Mouse (Mus musculus): Measurements from ENCODE around the gene Pdxp.

The Pdxp gene

DNA sequence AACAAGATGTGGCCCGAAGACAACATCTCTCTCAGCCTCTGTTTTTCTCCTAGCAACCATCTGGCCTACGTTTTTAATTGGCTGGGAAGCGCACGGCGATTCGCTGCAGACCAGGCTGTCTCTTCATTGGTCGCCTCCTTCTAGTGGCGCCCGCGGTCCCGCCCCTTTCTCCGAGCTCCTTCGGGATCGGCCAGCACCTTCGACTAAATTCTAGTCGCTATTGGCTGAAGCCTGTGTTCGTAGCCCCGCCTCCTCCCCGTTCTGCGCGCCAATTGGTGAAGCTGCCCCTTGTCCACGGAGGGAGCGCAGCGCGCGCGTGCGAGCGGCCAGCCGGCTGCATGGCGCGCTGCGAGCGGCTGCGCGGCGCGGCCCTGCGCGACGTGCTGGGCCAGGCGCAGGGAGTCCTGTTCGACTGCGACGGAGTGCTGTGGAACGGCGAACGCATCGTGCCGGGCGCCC, at the start of gene Pdxp:
Pdxp (plus strand) TSS at position 288 of the 459 bp plus-strand sequence.
- DNase-seq: peak; percentile 95 to 98

DNA sequence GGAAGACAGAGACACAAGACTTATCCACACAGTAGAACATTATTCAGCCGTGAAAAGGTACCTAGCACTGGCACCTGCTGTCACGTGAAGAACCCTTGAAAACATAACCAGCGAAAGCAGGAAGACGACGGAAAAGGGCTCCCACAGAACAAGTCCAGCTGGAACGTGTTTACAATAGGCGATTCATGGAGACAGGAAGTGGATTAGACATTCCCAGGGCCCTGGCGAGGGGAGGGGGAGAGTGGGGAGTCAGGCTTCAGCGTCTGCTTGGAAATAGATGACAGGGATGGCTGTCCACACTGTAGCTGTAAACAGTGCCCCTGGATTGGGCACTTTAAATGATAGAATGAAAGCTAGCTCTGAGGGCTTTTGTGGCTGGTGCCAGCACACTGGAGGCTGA, 45.3 kb upstream of the Pdxp start:
- no peak for DNase-seq

DNA sequence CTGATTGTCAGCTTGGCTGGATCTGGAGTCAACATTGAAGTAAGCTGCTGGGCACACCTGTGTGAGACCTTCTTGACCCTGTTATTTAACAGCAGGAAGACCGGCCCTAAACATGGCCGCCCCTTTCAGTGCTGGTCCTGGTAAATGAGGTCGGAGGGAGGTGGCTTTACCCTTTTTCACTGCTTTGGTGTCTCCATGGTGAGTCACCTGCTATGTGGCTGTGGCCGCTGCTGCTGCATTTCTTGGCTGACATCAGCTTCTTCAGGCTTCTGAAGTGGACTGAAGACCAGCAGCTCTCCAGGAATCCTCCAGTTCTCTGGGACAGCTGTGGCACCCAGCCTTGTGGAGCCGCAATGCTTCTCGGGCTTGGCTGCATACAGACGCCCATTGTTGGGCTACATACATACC, 44.9 kb upstream of the Pdxp start:
- no peak for DNase-seq

DNA sequence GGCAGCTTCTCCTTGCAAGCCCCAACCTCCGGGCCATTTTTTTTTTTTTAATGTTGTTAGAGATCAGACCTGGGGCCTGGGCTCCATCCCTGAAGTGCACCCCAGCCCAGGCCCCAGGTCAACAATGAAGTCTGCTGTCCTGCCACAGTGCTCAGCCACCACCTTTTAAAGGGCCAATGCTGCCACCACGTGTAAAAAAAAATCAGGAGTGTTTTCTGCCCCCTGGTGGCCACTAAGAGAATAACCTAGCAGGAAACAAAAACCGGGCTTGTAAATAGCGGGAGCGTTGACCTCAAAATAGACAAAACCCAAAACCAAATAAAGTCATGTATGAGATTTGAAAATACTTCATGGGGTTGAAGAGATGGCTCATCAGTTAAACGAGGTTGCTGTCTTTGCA, 43.9 kb upstream of the Pdxp start:
- DNase-seq: peak in 1 of 2 experiments; percentile 24

DNA sequence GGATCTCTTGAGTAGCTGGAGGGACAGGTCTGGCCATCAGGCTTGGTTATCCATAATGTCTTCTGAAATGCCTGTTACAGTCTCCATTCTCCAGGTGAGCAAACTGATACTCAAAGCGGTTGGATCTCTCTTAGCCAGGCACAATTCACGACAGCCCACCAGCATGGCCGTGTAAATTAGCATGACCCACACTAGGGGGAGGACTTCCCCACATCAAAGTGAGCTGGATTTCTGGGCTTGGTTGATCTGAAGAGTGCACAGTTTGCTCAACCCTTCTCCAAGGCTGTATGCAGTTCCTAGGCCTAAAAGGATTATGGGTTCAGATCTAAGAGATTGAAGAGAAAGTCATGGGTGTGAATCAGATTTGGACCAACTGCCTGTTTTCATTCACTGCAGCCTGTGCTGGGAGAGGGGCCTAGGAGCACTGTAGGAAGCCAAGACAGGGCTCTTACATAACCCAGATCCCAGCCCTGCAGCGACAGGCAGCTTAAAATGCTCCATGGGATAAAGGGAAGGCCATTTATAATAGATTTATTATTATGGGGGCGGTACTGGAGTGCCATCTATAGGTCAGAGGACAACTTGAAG, 41.6 kb upstream of the Pdxp start:
- DNase-seq: no peak

DNA sequence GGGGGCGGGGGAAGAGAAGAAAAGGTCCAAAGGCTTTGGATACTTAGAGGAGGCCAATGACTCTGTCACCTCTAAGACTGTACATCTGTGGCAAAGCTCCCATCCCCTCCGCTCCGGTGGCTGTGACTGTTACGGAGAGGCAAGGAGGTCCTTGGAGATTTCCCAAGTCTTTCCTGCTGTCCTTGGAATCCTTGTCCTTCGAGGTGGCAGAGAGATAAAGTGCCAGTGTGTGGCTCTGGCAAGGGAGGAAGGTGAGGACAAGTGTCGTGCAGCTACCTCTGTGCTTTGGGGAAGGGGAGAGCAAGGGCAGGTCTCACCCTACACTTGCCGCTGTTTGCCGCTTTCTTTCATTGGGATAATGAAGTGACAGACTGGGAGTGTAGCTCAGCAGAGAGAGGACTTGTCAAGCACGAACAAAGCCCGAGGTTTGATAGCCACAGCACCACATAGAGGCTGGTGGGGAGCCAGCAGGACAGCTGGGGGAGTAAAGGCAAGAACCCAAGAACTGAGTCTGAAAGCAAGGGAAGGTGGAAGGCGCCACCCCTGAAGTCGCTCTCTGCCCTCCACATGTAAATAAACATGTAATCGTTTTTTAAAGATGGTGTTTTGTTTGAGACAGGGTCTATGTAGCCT, 39.8 kb upstream of the Pdxp start:
- no peak for DNase-seq

DNA sequence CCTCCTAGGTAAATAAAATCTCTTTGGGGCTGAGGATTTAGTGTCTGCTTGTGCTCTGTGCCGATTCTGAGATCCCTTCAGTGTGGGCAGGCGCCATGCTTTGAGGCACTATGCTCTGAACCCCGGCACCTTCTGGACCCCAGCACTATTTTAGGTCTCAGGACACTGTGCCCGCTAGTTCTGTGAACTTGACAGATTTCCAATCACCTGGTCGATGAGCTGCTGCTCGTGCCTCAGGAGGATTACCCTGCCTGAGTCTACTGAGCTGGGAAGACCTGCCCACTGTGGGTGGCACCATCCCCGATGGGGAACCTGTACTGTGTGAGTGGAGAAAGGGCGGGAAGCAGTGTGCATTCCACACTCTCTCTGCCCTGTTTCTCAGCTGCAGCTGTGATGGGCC, 38.7 kb upstream of the Pdxp start:
- DNase-seq: no peak

DNA sequence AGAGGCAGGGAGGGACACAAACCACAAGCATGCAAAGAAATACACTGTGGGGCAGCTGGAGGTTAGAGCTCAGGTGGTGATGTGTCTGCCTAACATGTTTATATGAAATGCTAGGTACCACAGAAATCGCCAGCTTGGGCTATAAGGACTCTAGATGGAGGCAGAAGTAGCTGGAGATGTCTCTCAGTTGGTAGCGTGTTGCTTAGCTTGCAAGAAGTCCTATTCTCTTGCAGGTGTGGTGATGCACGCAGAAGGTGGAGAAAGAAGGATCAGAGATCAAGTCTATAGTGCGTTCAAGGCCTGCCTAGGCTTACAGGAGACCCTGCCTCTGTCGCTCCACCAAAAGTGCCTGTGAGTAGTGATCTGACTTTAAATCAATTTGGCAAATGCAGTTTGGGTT, 38.2 kb upstream of the Pdxp start:
- no peak for DNase-seq

DNA sequence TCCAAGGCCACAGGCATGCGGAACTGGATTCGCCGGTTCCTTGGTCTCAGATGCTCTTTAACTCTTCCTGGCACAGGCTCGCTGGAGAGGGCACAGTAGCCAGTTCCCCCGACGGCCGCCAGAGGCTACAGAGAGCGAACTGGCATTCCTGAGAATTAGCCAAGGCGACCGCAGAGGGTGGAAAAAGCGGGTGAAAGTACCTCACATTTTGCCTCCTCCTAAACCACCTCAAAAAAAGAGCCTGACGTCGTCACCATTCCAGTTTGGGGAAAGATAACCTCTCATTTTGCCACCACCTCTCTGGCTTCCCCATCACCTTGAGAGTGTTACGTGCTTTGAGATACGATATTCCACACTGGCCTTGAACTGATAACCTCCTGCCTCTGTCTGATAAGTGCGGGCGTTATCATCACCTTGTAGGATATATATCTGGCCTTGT, 37.4 kb upstream of the Pdxp start:
- peak; percentile 70 to 74 for DNase-seq

DNA sequence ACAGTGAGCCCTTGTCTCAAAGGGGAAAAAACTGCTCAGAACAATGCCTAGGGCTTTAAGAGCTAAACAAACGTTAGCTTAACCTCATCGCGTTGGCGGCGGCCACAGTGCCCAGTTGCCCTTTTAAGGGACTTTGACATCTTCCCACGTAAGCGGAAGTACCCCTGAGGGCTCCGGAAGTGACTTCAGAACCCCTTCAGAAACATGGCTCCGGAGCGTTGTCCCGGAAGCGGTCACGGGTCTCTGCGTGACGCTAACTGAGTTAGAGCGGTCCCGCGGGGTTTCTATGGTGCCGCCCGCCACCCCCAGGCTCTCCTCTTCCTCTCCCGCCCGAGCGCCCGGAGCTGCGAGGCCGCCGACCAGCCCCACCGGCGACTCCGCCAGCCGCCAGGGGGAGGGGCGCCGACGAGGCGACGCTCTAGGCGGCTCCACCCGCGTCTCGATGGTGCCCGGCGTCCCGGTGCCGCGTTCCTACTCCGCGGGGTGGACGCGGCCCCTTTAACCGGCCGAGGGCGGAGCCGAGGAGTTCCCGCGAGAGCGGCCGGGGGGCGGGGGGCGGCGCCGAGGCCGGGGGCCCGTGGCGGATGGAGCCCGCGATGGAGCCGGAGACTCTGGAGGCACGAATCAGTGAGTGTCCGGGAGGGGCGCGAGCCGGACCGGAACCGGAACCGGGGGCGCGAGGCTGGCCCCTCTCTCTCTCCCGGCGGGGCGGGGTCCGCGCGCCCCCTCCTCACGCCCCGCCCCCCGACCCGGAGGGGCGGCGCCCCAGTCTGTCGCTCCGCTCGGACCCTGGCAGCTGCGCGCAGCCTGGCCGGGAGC, 36.5 kb upstream of the Pdxp start, which contains the start of gene Gga1:
Gga1 (plus strand) TSS at position 200 of the 819 bp plus-strand sequence.
- peak; percentile 90 to 91 for DNase-seq

DNA sequence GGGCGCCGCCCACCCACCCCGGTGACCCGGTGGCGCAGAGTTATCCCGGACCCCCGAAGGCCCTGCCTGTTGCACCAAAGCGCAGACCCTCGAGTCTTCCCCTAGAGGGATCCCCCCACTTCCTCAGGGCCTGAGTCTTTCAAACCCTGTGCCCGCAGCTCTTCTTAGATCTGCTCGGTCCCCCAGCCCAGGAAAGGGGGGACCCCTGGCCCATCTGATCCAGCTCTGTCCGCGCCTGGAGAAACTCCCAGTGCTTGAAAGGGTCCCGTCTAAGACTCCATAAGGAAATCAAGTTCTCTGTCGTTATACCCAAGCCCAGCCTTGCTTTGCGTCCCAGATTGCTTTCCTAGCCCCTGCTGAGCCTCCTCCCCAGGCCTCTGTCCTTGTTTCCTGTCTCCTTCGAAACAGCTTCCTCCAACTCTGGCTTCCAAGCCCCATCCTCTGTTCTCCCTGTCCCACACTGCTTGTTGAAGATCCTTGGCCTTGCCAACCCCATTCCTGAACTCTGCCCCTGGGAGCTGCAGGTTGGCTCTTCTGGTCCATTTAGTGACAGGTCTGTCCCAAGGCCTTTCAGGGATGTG, 35.8 kb upstream of the Pdxp start:
- DNase-seq: no peak

DNA sequence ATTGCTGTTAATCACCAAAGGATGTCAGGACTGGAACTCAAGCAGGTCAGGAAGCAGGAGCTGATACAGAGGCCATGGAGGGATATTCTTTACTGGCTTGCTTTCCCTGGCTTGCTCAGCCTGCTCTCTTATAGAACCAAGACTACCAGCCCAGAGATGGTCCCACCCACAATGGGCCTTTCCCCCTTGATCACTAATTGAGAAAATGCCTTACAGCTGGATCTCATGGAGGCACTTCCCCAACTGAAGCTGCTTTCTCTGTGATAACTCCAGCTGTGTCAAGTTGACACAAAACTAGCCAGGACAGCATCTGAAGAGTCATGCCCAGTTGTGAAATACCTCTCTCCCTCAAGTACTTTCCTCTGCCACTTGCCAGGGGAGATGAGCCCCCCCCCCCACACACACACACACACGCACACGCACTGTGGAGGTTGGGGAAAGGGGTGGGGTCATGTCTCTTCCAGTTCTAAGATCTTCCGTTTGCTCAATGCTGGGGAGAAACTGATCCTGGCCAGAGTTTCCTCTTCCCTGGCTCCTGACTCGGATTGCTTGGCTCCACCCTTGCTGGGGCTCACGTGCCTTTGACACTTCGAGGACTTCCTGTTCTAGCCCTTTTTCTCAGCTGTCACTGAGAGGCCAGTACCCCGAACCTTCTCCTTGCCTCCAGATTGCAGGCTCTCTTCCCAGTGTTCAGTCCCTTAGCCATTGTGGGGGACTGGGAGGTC, 34.8 kb upstream of the Pdxp start:
- DNase-seq: peak in 1 of 2 experiments; percentile 40

DNA sequence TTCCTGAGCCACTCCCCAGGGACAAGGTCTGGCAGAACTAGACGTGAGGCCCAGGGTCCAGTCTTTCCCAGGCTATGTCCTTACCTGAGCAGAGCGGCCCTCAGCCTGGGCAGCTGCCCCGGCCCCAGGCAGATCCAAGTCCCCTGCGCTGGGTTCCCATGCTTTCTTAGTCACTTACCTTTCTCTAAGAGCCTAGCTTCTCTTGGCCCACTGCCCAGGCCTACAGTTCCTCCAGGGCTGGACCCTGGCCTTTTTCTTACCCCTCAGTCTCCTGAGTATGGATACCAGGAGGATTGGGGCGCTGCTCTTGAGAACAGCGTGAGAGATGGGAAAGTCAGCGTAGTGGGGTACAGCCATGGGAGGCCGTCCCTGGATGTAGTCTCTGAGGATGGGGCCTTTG, 33.3 kb upstream of the Pdxp start:
- DNase-seq: no peak

DNA sequence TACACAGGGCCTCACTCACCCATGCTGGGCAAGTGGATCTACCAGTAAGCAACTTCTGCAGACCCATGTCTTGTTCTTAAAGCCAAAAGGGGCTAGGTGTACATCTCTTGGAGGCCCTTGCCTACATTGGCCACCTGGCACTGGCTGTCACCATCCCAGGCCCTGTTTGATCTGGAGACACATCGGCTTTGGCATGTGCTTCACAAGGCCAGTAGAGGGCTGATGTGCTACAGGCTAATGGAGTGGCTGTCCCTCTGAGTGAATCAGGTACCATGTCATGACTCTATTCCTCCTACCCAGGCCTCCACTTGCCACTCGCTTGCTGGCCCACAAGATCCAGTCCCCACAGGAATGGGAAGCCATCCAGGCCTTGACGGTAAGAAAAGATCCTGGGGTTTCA, 31.9 kb upstream of the Pdxp start:
- no peak for DNase-seq

DNA sequence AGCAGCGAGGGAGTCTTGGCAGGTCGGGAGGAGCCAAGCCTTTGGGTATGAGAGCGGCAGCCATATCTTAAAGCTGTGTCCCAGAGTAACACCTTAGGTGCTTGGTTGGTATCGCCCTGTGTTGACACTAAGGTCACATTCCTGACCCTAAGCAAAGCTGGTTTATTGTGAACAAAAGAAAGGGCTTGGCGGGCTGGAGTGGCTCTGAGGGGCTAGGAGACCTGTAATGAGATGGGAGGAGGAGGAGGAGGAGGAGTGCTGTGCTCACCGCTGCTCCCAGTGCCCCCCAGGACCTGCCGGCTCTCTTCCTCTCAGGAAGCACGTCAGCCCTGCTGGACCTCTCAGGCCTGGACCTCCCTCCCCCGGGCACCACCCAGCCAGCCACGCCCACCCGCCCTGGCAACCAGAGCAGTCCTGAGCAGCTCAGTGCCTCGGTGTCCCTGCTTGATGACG, 24.3 kb upstream of the Pdxp start:
- DNase-seq: no peak

DNA sequence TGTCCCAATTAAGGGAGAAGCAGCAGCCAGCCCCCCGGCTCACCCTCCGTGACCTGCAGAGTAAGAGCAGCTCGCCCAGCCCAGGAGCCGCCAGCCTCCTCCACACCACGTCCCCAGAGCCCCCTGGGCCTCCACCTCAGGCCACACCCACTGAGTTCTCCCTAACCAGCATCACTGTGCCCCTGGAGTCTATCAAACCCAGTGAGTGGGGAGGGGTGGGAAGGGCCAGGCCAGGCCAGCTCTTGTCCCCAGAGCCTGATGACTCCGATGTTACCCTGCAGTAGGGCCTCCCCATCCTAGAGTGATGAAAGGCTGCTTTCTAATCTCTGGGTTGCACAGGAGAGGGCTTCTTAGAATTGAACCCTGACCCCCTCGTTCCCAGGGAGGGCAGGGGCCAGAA, 21.3 kb upstream of the Pdxp start:
- no peak for DNase-seq

DNA sequence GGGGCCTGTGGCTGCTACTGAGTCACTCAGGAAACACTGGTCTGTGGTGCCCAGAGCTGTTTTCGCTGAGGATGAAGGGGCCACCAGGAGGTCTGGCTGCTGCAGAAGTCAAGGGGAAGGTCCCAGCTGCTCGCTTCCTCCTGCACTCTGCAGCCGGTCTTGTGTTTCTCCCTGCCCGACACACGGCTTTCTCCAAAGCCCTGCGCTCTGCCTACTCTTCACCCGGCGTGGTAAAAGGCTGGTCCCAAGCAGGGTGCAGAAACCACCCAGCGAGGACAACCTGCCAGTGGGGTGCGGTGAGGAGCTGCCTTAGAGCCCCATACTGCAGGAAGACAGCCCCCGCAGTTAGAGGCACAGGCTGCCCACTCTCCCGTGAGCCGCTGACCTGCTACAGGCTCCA, 19.0 kb upstream of the Pdxp start:
- peak; percentile 42 to 61 for DNase-seq

DNA sequence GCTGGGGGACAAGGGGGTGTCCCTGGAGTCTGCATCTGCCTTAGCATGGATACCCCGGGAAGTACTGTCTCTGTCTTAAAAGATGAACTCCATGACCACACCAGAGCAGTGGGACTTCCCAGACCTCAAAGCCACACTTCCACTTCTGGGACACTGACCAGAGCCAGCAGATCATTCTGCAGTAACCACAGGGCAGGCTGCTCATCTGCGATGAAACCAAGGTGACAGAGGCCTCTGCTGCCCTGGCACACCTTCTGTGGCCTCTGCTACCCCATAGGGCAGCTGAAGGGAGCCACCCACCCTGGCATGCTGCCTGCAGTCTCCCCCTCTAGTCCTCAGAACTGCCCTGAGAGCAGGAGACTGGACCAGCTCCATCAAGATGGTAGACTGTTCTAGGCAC, 18.0 kb upstream of the Pdxp start:
- DNase-seq: no peak

DNA sequence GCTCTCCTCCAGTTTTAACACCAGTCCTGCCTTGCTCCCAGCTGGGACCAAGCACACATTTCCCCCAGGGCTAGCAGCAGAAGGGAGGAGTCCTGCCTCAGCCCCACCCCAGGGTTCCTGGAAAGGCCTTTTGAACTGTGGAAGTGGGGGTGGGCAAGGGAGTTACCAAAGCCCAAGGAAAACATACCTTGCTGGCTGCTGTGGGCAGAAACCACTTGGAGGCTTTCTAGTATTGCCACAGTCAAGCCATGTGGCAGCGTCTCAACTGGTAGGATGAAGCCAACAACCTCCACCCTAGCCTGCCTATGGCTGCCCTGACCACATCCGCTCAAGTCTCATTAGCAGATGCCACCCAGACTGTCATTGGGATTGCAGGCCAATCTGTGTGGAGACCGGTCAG, 17.6 kb upstream of the Pdxp start:
- peak; percentile 41 to 60 for DNase-seq

DNA sequence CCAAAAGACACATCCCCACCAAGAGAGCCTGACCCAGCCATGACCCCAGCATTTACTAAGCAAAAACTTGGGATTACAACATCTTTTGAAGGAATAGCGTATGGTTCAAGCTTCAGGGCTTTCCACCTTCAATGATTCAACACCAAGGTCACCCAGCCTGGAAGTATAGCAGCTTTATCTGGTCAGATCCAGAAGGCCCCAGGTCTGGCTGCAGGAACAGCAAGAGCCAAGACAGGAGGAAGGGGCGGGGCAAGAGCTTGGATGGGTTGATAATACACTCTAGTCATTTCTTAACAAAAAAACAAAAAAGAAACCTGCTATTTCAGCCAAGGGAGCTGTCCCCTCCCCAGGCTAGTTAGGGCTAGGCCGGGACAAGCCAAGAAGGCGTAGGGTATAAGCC, 16.2 kb upstream of the Pdxp start:
- no peak for DNase-seq

DNA sequence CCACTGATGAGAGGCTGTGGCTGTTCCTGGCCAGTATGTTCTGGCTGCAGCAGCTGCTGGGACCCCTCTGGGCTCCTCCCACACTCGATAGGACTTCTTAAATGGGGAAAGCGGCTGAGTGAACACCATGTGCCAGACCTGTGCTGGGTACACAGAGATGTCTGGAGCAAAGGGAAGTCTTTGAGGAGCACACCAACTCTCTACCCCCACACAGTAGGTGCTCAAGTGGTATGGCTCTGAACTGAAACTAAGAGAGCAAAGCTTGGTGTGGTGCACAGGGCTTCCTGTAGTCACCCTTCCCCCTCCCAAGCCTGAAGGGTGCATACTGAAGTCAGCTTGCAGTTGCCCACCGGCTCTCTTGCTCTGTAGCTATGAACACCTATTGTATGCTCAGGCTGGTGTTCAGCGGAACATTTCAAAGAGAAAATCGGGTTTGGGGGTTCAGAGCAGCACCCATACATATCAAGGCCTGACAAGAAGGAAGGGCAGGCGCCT, 15.2 kb upstream of the Pdxp start:
- DNase-seq: peak; percentile 59 to 75

DNA sequence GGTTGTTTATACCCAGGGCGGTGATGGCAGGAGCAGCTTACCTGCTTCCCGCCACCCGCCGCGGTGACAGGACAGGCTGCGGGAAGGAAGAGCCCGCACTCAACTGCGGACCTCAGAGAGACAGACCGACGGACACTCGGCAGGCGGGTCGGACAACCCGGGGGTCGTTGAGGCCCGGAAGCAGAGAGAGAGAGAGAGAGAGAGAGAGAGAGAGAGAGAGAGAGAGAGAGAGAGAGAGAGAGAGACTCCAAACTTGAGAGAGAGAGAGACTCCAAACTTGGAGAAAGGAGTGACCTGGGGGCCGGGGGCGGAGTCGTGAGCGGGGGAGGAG, 14.3 kb upstream of the Pdxp start, which contains the start of gene Gm49510:
Gm49510 (plus strand) TSS at position 259 of the 331 bp plus-strand sequence.
- DNase-seq: no peak
